Comparison of ENCODE assay signal across 23 mouse cellular contexts in the genomic region with DNA sequence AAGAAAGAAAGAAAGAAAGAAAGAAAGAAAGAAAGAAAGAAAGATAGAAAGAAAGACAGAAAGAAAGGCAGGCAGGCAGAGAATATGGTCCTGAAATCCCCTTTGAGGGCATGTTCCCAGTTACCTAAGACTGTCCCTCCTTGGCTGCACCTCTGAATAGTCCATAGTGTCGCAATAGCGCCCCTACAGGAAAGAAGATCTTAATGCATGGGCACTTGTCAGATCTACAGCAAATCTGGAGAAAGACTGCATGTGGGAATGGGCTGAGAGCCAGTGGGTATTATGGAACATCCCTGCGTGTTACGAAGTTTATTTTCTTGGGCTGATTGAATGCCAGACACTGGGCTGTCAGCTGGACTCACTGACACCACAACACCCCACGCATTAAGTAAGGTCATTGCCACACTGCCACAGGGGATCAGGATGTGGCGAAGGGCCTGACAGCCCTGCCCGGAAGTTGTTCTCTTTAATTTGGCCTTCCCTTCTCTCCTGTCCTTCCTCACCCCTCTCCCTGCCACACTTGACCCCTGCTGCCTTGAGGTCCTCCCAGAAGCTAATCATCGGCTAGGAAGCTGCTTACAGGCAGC. TPM values are rescaled to one million over a fixed set of nuclear protein-coding genes. Genes with fewer than 3 reads are reported as not detected.
DNase-seq lines count a peak whose midpoint lies in the region; ATAC-seq and TF ChIP-seq lines count a peak whose summit lies in the region.
"Not testable (repeated sequence)": the region's sequence is repeated elsewhere in the genome, so short reads cannot be mapped to it uniquely, and the experiment has no call there.
"Had no signal": no experiment of that assay in that cellular context is flagged by ENCODE, and none has a peak within 500 bp of the region (broad histone marks: within the 10 kb centered on the region; RNA-seq: fewer than 3 reads in every experiment).

No protein-coding gene starts in this region.

- not testable (repeated sequence) for H3K27me3 ChIP-seq in G1E (ENCODE audit: insufficient read depth, low read length); heart, postnatal 0 days (ENCODE audit: control insufficient read depth, insufficient read depth, low read length); lung, embryonic 16.5 days (ENCODE audit: control insufficient read depth, insufficient read depth, low read depth, low read length)

- not testable (repeated sequence) for H3K4me3 ChIP-seq in G1E (ENCODE audit: low read depth, low read length); heart, postnatal 0 days (ENCODE audit: low read depth, low read length); lung, embryonic 16.5 days (ENCODE audit: low read length)

- H3K4me2 ChIP-seq in heart, postnatal 0 days (ENCODE audit: low read depth, low read length); lung, embryonic 16.5 days (ENCODE audit: low read depth, low read length): not testable (repeated sequence)

- H3K36me3 ChIP-seq in G1E (replicated peaks); heart, postnatal 0 days (replicated peaks; ENCODE audit: control insufficient read depth, insufficient read depth, low read length); lung, embryonic 16.5 days (ENCODE audit: control insufficient read depth, insufficient read depth, low read length): not testable (repeated sequence)

- no CpG with 5 or more reads among the region's 8 CpGs for WGBS in heart, postnatal 0 days
- no CpG with 5 or more reads among the region's 8 CpGs for WGBS in lung, embryonic 16.5 days

- DNase-seq in G1E (ENCODE audit: low spot score); heart, postnatal 0 days (ENCODE audit: low spot score): not testable (repeated sequence)

- not testable (repeated sequence) for H3K4me1 ChIP-seq in G1E (ENCODE audit: insufficient read depth, low read depth, low read length); heart, postnatal 0 days (ENCODE audit: control insufficient read depth, insufficient read depth); lung, embryonic 16.5 days (replicated peaks; ENCODE audit: control insufficient read depth, insufficient read depth, low read length)

- not testable (repeated sequence) for H3K9me3 ChIP-seq in G1E (replicated peaks); heart, postnatal 0 days (replicated peaks; ENCODE audit: control insufficient read depth, low read length); lung, embryonic 16.5 days (ENCODE audit: control insufficient read depth, low read length)

- not testable (repeated sequence) for H3K9ac ChIP-seq in heart, postnatal 0 days (replicated peaks; ENCODE audit: low read depth, low read length); lung, embryonic 16.5 days (ENCODE audit: low read length)

- TF ChIP-seq EP300 in heart, postnatal 0 days (IDR thresholded peaks at IDR 0.05; ENCODE audit: low read depth) = not testable (repeated sequence)

- not testable (repeated sequence) for TF ChIP-seq CTCF in G1E (IDR thresholded peaks at IDR 0.05; ENCODE audit: low read depth, low read length); heart, postnatal 0 days (IDR thresholded peaks at IDR 0.05; ENCODE audit: low read depth)

- not testable (repeated sequence) for H3K27ac ChIP-seq in heart, postnatal 0 days (ENCODE audit: low read depth); lung, embryonic 16.5 days (ENCODE audit: low read length)

- ATAC-seq in G1E (ENCODE audit: extremely low read depth, insufficient number of reproducible peaks, low FRiP score, poor library complexity, severe bottlenecking) = peak; percentile 54; the same call in 1 of the 2 replicates
- peak; percentile 53 for ATAC-seq in common myeloid progenitor, adult 5-6 weeks (replicated peaks; ENCODE audit: low read depth, poor library complexity, severe bottlenecking)
- peak; percentile 39; the same call in 1 of the 2 replicates for ATAC-seq in erythroid progenitor cell, adult 5-6 weeks (replicated peaks; ENCODE audit: low FRiP score, poor library complexity, severe bottlenecking)
- peak; percentile 39; the same call in 1 of the 2 replicates for ATAC-seq in heart, postnatal 0 days (ENCODE audit: insufficient read depth, low read depth)
- ATAC-seq in lung, embryonic 16.5 days (ENCODE audit: low read depth) = 0 out of 2 replicates have a peak, but pooled peaks have one; percentile 43
- ATAC-seq in megakaryocyte, adult 5-6 weeks (ENCODE audit: poor library complexity, severe bottlenecking) = peak; percentile 80
- peak; percentile 69 for ATAC-seq in megakaryocyte-erythroid progenitor cell, adult 5-6 weeks (replicated peaks; ENCODE audit: low FRiP score, low TSS enrichment, poor library complexity, severe bottlenecking)
- ATAC-seq in neutrophil, adult 5-6 weeks (ENCODE audit: extremely low read depth, insufficient number of reproducible peaks, low FRiP score, poor library complexity, severe bottlenecking) = 0 out of 2 replicates have a peak, but pooled peaks have one; percentile 22

RNA-seq across cellular contexts. Expression of a gene that starts 32.9 kb away (rescaled TPM):
- total RNA-seq in G1E (2014; fragmentation: Nextera tagmentation) (40.3 TPM in 1 of 2 replicates, not detected in the other), G1E (2017) (not detected in 2 replicates)
- polyA plus RNA-seq in G1E (2012) = 0.90 and 2.9 TPM in 2 replicates
- 0.49 and 5.1 TPM in 2 replicates for total RNA-seq in common myeloid progenitor, adult 5-6 weeks (2017)
- 388 and 391 TPM in 2 replicates for total RNA-seq in erythroid progenitor cell, adult 5-6 weeks (2015; ENCODE audit: low replicate concordance)
- total RNA-seq in erythroid progenitor cell, adult 5-6 weeks (2017; ENCODE audit: low replicate concordance) = 203 and 274 TPM in 2 replicates
- not detected in 2 replicates for total RNA-seq in heart, postnatal 0 days (2014; rRNA removed; ENCODE audit: low replicate concordance)
- not detected in 2 replicates for polyA plus RNA-seq in heart, postnatal 0 days (2015; fragmentation: Nextera tagmentation; extraction: Ambion mirVana)
- not detected in 2 replicates for polyA plus RNA-seq in lung, embryonic 16.5 days (2015; fragmentation: Nextera tagmentation; extraction: Ambion mirVana)
- total RNA-seq in megakaryocyte, adult 5-6 weeks (2015) = 2.5 and 3.4 TPM in 2 replicates
- total RNA-seq in megakaryocyte, adult 5-6 weeks (2017) = 1.2 and 1.6 TPM in 2 replicates
- 12.0 and 16.7 TPM in 2 replicates for total RNA-seq in megakaryocyte-erythroid progenitor cell, adult 5-6 weeks (2014; fragmentation: Nextera tagmentation)
- 4.3 and 7.7 TPM in 2 replicates for total RNA-seq in megakaryocyte-erythroid progenitor cell, adult 5-6 weeks (2017)
- 13.6 and 15.1 TPM in 2 replicates for total RNA-seq in neutrophil, adult 5-6 weeks (2017)
- total RNA-seq: CH12.LX, MEL had no signal
- polyA plus RNA-seq: activated CD4-positive, CD25-positive, alpha-beta regulatory T cell, adult 4 months; cerebellum, adult 2 months; embryonic facial prominence, embryonic 11.5 days; embryonic facial prominence, embryonic 13.5 days; embryonic facial prominence, embryonic 15.5 days; forebrain, embryonic 10.5 days; forebrain, embryonic 12.5 days; forebrain, embryonic 14.5 days had no signal

RNA-seq across cellular contexts. Expression of a gene that starts 42.1 kb away (rescaled TPM):
- total RNA-seq in G1E (2014; fragmentation: Nextera tagmentation) (not detected in 2 replicates), G1E (2017) (not detected in 2 replicates)
- polyA plus RNA-seq in G1E (2012) = not detected in 2 replicates
- 0.29 TPM in 1 of 2 replicates, not detected in the other for total RNA-seq in common myeloid progenitor, adult 5-6 weeks (2017)
- not detected in 2 replicates for total RNA-seq in erythroid progenitor cell, adult 5-6 weeks (2015; ENCODE audit: low replicate concordance)
- not detected in 2 replicates for total RNA-seq in erythroid progenitor cell, adult 5-6 weeks (2017; ENCODE audit: low replicate concordance)
- not detected in 2 replicates for total RNA-seq in heart, postnatal 0 days (2014; rRNA removed; ENCODE audit: low replicate concordance)
- 0.04 TPM in 1 of 2 replicates, not detected in the other for polyA plus RNA-seq in heart, postnatal 0 days (2015; fragmentation: Nextera tagmentation; extraction: Ambion mirVana)
- not detected in 2 replicates for polyA plus RNA-seq in lung, embryonic 16.5 days (2015; fragmentation: Nextera tagmentation; extraction: Ambion mirVana)
- not detected in 2 replicates for total RNA-seq in megakaryocyte, adult 5-6 weeks (2015)
- not detected in 2 replicates for total RNA-seq in megakaryocyte, adult 5-6 weeks (2017)
- total RNA-seq in megakaryocyte-erythroid progenitor cell, adult 5-6 weeks (2014; fragmentation: Nextera tagmentation) = not detected in 2 replicates
- total RNA-seq in megakaryocyte-erythroid progenitor cell, adult 5-6 weeks (2017) = not detected in 2 replicates
- 0.12 TPM in 1 of 2 replicates, not detected in the other for total RNA-seq in neutrophil, adult 5-6 weeks (2017)
- total RNA-seq: adrenal gland, adult 18-20 months; adrenal gland, postnatal 14 days; adrenal gland, postnatal 36 days; CH12.LX; MEL had no signal
- polyA plus RNA-seq: activated CD4-positive, CD25-positive, alpha-beta regulatory T cell, adult 4 months; CD4-positive, CD25-positive, alpha-beta regulatory T cell, adult 4 months; cerebellum, adult 2 months; embryonic facial prominence, embryonic 11.5 days; embryonic facial prominence, embryonic 13.5 days; embryonic facial prominence, embryonic 15.5 days; forebrain, embryonic 10.5 days; forebrain, embryonic 12.5 days; forebrain, embryonic 14.5 days; forebrain, embryonic 16.5 days had no signal

Comparison
In these comparisons a context has a peak if more than half of its experiments do, and no peak if none do; other contexts are left out.
1. ATAC-seq: peak in every context shown above with its lines; median percentile 80 in megakaryocyte, adult 5-6 weeks; 69 in megakaryocyte-erythroid progenitor cell, adult 5-6 weeks; 54 in G1E; 53 in common myeloid progenitor, adult 5-6 weeks; 43 in lung, embryonic 16.5 days; 39 in erythroid progenitor cell, adult 5-6 weeks; 39 in heart, postnatal 0 days; 22 in neutrophil, adult 5-6 weeks.
2. RNA of a gene that starts 32.9 kb away (total RNA-seq): 203 to 391 TPM in erythroid progenitor cell, adult 5-6 weeks; 40.3 TPM in G1E, 13.6 to 15.1 TPM in neutrophil, adult 5-6 weeks, 4.3 to 16.7 TPM in megakaryocyte-erythroid progenitor cell, adult 5-6 weeks, 0.49 to 5.1 TPM in common myeloid progenitor, adult 5-6 weeks, 1.2 to 3.4 TPM in megakaryocyte, adult 5-6 weeks and not detected in heart, postnatal 0 days; every median in the first group is over 4 times any median in the second.